Mouse (Mus musculus) olfactory bulb, adult 2 months (tissue): ENCODE measurements at regions not wholly inside any gene's neighbourhood (a gene's known extent, or its start where the extent isn't known, plus 50 kb on each side); places are given as distances from the start of the nearest gene placed in this dataset.
A peak's percentile ranks its signal among the peaks of the same experiment; 100 is the strongest.
"Not testable (repeated sequence)": the region's sequence is repeated elsewhere in the genome, so short reads cannot be mapped to it uniquely, and the experiment has no call there.

Experiments used
- H3K27ac ChIP-seq: fragments of 200-500 bp; 2 replicates; pipeline ENCODE4 v1.5.1; 2012; ENCODE audit warnings: low read depth, low read length; ENCODE audit not compliant: insufficient read depth
- H3K4me1 ChIP-seq: fragments of 200-500 bp; 2 replicates; pipeline ENCODE4 v1.6.1; 2012; ENCODE audit warnings: low read length; ENCODE audit not compliant: control insufficient read depth, insufficient read depth
- H3K4me3 ChIP-seq: fragments of 200-500 bp; 2 replicates; pipeline ENCODE4 v1.5.1; 2012; ENCODE audit warnings: mild to moderate bottlenecking, low read depth, low read length, moderate library complexity; ENCODE audit not compliant: insufficient read depth
- CTCF ChIP-seq: fragments of 200-500 bp; IDR thresholded peaks from 2 replicates; pipeline ENCODE4 v1.5.1; 2012; ENCODE audit warnings: low read depth, mild to moderate bottlenecking, low read length, moderate library complexity; ENCODE audit not compliant: insufficient read depth
- POLR2A ChIP-seq: fragments of 200-500 bp; IDR thresholded peaks from 2 replicates; pipeline ENCODE4 v1.6.1; 2012; ENCODE audit warnings: mild to moderate bottlenecking, low read depth, low read length, moderate library complexity; ENCODE audit not compliant: insufficient read depth
- WGBS: fragments of 180-500 bp; shearing (Covaris S2); methylation state at CpG from one replicate; pipeline ENCODE4 v1.1.7; 2018; 5-methylcytosine and 5-hydroxymethylcytosine counted together

DNA sequence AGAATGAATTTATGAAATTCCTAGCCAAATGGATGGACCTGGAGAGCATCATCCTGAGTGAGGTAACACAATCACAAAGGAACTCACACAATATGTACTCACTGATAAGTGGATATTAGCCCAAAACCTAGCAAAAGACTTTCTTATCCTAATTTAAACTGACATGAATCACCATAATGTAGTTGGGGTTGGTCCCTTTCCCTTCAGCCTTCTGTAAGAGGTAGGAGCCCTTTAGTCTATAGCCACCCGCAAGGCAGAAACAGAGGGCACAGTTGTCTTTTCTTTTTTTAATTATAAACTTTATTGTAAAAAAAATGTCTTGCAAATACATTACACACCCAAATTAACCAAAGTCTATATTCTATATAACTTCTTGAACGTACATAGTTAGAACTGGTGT, 81.3 kb downstream of the Ogfrl1 start:
- 99% methylated on average over 2 of the region's 2 CpGs for WGBS

GRCm38 (mm10) chr1:23314863-23315262, 82.7 kb downstream of the Ogfrl1 start:
- H3K4me1 ChIP-seq, H3K4me3 ChIP-seq, H3K27ac ChIP-seq: not testable (repeated sequence)
- 88% methylated on average over 2 of the region's 2 CpGs for WGBS

More for the DNA sequence above, 81.3 kb downstream of the Ogfrl1 start:
- H3K4me1 ChIP-seq, H3K27ac ChIP-seq, H3K4me3 ChIP-seq: not testable (repeated sequence)

- TF ChIP-seq CTCF, result no peak
- no peak for TF ChIP-seq POLR2A
- Histone ChIP-seq H3K4me1 (no peaks in the 10 kb centered on the region), H3K27ac (no peak overlapping the region), H3K4me3 (no peak overlapping the region)
- WGBS, result 96% methylated on average over 1 of the region's 1 CpGs
These were observed 104.9 kb downstream of the Ogfrl1 start for GRCm38 (mm10) chr1:23292718-23293117.

GRCm38 (mm10) chr1:23286741-23287140, 110.8 kb downstream of the Ogfrl1 start:
- WGBS, result 19% methylated on average over 4 of the region's 4 CpGs
- Histone ChIP-seq H3K27ac (no peak overlapping the region), H3K4me3 (no peak overlapping the region), H3K4me1 (no peaks in the 10 kb centered on the region)
- TF ChIP-seq CTCF (no peak), POLR2A (no peak)

- H3K27ac ChIP-seq, result no peak overlapping the region
- TF ChIP-seq POLR2A (no peak), CTCF (no peak)
- no peak overlapping the region for H3K4me3 ChIP-seq
- H3K4me1 ChIP-seq, result no peaks in the 10 kb centered on the region
- WGBS, result 96% methylated on average over 4 of the region's 4 CpGs
These were observed 114.7 kb downstream of the Ogfrl1 start for GRCm38 (mm10) chr1:23282870-23283219.

DNA sequence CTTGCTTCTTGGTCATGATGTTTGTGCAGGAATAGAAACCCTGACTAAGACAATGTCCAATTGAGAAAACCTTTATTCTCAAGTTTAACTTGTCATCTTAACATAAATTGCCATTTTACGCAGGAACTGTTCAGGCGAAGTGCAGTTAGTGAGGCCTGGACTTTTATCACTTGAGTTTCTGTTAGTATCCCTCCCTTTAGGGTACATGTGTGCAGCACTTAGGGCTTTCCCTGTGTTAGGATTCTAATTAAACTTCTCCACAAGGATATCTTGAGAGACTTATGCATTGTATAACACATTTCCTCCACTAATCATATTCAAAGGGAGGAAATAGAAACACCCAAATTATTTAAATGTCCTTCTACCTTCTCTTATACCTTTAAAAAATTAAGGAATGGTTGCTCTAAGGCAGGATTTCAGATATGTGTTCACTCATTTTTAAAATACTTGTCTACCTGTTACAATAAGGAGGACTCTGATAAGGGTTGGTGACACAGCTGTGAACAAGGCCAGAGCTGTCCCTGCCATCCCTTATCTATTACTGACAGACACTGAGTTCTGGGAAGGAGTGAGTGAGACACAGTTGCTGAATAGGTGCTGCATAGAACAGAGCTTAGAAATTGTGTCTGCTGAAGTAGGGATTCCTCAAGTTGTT, 115.2 kb downstream of the Ogfrl1 start:
- H3K4me1 ChIP-seq, result no peaks in the 10 kb centered on the region
- H3K4me3 ChIP-seq, result no peak overlapping the region
- 100% methylated on average over 2 of the region's 2 CpGs for WGBS
- no peak overlapping the region for H3K27ac ChIP-seq
- no peak for TF ChIP-seq POLR2A
- TF ChIP-seq CTCF, result no peak

DNA sequence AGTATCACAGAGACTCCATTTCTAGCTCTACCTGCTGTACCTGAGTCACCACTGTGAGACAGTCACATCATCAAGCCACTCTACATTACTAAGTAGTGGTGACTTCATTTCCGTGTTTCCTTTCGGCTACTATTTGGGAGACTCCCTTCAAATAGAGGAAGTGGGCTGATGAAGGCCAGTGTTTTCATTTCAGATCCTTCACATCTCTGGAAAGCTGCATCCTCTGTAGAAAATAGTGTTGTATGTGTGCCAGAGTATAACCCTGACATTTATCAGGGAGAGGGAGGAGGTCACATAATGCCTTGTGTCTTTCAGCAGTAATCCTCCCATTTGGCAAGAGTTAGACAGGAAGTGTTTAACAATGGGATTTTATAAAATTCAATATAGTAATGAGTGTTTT, 117.7 kb downstream of the Ogfrl1 start:
- TF ChIP-seq POLR2A (no peak), CTCF (no peak)
- WGBS, result 80% methylated on average over 2 of the region's 2 CpGs

GRCm38 (mm10) chr1:23272077-23272476, 125.5 kb downstream of the Ogfrl1 start:
- H3K4me3 ChIP-seq, result no peak overlapping the region

More for the DNA sequence above, 117.7 kb downstream of the Ogfrl1 start:
- H3K4me3 ChIP-seq, result no peak overlapping the region
- no peak overlapping the region for H3K27ac ChIP-seq
- H3K4me1 ChIP-seq, result no peaks in the 10 kb centered on the region

DNA sequence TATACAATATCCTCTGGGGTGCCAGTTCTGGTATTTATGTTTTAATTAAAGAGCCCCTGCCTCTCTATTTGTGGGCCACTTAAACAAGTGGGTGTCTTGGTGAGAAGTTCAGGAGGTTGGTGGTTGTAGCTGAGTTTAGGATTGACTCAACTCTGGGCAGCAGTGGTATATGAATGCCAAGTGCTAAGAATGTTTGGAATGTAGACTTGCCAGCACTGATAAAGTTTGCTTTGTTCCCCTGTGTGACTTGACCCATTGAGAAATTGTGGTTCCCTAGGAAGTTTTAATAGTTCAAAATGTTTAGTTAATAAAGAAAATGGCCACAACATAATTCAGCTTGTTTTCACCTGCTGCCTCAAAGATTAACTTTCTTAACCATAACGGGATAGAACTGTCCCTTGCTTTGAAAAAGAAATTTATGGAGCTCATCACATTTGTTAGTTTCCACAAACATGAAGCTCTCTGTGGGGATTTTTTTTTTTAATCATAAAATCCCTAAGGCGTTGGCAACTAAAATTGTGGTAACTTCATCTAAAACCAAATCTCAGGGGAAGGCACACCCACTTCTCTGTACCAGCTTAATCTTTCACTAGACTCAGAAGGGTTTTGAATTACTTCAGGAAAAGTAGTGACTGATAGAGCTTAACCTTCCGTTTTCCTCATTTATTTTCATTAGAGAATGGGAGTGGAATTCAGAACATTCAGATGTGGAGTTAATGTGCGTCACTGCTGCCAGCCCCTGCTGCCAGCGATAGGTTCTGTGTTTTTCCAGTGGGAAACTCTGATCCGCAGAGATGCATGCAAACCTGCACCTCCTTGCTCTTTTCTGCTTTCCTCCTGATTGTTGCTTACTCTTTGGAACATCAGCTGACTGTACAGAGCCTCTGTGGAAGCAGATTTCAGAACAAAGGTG, 126.4 kb downstream of the Ogfrl1 start:
- H3K27ac ChIP-seq, result peak overlapping the region; percentile 57; the same call in 1 of the 2 replicates
- TF ChIP-seq CTCF (no peak), POLR2A (no peak)
- WGBS, result 42% methylated on average over 6 of the region's 6 CpGs

More at GRCm38 (mm10) chr1:23272077-23272476, 125.5 kb downstream of the Ogfrl1 start:
- 50% methylated on average over 6 of the region's 6 CpGs for WGBS
- TF ChIP-seq POLR2A (no peak), CTCF (no peak)
- H3K4me1 ChIP-seq, result peaks cover 2% of the 10 kb centered on the region; the same call in 1 of the 2 replicates
- H3K27ac ChIP-seq, result no peak overlapping the region

More for the DNA sequence above, 126.4 kb downstream of the Ogfrl1 start:
- Histone ChIP-seq H3K4me3 (no peak overlapping the region), H3K4me1 (peaks cover 2% of the 10 kb centered on the region; the same call in 1 of the 2 replicates)
